Mouse (Mus musculus) ES-E14 (cell line): Measurements from ENCODE around the gene Galnt2.

ENCODE experiments used
- HCFC1 ChIP-seq: IDR thresholded peaks from 2 replicates; pipeline ENCODE4 v1.6.1; 2012; ENCODE audit warnings: low read length, inconsistent platforms, borderline replicate concordance; ENCODE audit not compliant: insufficient read depth
- MAFK ChIP-seq: IDR thresholded peaks from 2 replicates; pipeline ENCODE4 v1.6.1; 2014; ENCODE audit warnings: mild to moderate bottlenecking, low read depth, low read length, inconsistent platforms; ENCODE audit not compliant: insufficient read depth
- ZC3H11A ChIP-seq: IDR thresholded peaks from 2 replicates; pipeline ENCODE4 v1.6.1; 2012; ENCODE audit warnings: low read depth, mild to moderate bottlenecking, inconsistent platforms, low read length, borderline replicate concordance
- ZNF384 ChIP-seq: IDR thresholded peaks from 2 replicates; pipeline ENCODE4 v1.6.1; 2012; ENCODE audit warnings: low read depth, low read length, inconsistent platforms

DNA sequence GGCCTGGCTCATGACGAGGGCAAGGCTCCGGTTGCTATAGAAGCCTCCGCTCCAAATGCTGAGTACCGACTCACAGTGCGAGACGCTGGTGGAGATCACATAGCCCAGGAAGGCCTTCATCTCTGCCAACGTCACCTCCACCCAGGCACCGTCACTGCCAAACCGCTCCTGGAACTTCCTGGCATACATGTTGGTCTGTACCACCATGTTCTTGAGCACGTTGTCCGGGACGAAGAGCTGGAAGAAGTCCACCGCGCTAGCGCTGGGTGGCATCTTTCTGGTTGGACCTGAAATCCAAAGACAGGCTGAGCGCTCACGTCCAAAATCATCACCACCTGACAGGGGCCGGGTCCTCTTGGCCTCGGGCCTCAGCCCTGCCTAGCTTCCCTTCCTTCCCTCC is 153.1 kb downstream of the Galnt2 start:
- TF ChIP-seq ZNF384 = no peak
- TF ChIP-seq ZC3H11A = no peak
- no peak for TF ChIP-seq MAFK
- TF ChIP-seq HCFC1 = no peak
